Mouse (Mus musculus) c-Kit-positive CD71-positive TER-119-positive erythroid progenitor cells, embryonic 14.5 days (primary cell): ENCODE data around the gene Ddit4l.
"Not testable (repeated sequence)": the region's sequence is repeated elsewhere in the genome, so short reads cannot be mapped to it uniquely, and the experiment has no call there.

Source experiments
- DNase-seq: peaks from one replicate; pipeline ENCODE4 v3.0.0-alpha.2; 2013; ENCODE audit warnings: low spot score

Gene Ddit4l

GRCm38 (mm10) chr3:137621312-137621711 lies at the start of gene Ddit4l:
TSS of gene Ddit4l (plus strand) at chr3:137621612.
- DNase-seq: not testable (repeated sequence)

- no peak for DNase-seq
These were observed 45.3 kb upstream of the Ddit4l start for GRCm38 (mm10) chr3:137576146-137576545.

GRCm38 (mm10) chr3:137586376-137586969 lies 34.9 kb upstream of the Ddit4l start:
- no peak for DNase-seq

DNA sequence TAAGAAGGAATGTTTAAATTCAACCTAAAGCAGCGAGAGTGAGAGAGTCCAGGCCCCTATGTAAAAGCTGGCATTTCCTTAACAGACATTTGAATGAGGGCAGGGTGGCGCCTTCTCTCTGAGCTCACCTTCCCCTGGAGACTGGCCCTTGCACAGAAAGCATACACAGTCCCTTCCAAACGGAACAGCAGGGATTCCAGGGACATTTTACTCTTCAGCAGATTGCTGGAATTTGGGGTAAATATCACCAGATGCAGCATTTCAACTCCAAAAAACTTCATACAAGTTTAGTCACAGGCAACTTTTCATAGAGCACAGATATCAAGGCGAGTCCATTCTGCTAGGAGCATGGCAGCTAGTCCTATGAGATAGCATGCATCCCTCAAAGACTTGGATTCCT lies 31.6 kb upstream of the Ddit4l start:
- no peak for DNase-seq

- no peak for DNase-seq
These were observed 27.0 kb upstream of the Ddit4l start for GRCm38 (mm10) chr3:137594332-137594905.

DNA sequence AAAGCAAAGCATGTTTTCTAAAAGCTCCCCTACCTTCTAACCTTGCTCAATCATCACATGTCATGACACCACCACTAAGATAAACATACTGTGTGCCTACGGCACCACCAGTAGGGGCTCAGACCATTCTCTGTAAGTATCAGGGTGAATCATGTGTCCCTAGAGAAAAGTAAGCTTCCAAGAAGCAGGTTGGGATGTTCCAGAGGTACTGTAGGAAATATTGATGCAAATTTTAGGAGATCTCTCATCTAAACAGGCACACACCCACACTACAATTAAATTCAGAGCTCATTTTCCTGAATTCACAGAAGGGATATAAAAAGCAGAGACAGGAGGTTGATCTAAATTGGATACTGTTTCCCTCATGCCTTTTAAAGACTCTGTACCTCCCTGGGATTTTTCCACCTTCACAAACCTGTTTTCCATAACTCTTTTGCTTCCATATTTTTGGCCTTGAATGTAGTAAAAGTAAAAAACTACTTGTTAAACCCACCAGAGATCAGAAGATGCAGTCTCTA lies 12.4 kb upstream of the Ddit4l start:
- DNase-seq: no peak

DNA sequence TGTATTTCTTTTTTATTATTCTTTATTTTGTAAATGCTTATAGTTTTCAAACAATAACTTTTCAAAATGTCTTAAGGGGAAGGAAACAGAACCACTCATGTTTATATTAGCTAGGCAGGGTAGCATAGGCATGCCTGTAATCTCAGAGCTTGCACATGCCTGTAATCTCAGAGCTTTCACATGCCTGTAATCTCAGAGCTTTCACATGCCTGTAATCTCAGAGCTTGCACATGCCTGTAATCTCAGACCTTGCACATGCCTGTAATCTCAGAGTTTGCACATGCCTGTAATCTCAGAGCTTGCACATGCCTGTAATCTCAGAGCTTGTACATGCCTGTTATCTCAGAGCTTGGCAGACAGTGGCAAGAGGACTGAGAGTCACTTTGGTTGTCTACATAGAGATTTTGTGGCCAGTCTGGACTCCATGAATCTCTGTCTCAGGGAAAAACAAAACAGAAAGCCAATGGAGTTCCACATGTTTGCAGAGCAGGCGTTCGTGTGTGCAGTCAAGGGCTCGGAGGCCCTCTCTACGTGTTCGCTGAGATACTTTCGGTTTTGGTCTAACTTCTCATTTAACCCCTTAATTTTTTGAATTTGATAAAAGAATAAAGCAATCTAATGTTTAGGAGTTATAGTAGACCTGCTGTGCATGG lies 10.8 kb upstream of the Ddit4l start:
- no peak for DNase-seq

DNA sequence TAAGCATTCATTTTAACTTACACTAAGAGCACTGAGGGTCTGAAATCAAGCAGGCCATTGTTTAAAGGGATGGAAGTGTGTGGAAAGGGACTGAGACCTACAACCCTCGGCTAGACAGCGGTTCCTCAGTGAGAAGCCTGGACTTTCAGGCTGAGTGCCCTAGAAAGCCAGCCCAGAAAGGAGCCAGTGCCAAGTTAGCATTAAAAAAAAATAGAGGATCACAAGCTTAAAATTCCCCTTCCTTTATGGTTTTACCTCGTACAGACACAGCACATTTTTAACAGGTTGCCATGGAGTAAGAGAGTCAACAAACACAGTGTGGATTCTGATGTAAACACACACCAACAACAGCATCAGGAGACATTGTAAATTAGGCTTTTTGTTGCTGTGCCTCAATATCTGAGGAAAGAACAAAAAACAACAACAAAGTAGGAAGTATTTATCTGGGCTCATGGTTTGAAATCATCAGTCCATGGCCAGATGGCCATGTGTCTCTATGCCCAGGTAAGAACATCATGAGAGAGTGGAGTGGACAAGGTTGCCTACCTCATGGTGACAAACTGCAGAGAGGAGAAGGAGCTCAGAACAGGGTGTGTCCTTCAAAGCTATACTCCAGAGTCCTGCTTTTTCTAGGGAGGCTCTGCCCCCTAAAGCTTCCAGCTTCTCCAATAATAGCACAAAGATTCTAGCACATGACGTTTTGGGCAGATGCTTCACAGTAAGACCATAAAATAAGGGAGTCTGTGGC lies 10.1 kb upstream of the Ddit4l start:
- DNase-seq: no peak

DNA sequence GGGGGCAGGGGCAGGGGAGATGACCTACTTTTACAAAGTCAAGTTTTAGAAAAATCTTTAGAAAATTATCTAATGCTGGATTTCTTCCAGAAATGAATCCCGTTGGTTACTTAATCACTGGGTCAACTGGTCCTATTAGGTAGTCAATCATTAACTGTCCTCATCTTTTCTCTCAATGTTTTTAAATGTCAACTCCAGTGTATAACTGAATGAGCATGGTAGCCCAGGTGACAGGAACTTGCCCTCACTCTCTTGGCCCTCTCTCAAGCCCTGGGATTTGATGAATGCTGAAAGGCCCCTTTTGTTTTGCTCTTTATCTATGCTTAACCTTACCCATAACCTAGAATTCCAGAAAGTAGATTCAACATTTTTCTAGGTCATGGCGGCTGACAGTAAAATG lies 9.4 kb upstream of the Ddit4l start:
- DNase-seq: no peak

DNA sequence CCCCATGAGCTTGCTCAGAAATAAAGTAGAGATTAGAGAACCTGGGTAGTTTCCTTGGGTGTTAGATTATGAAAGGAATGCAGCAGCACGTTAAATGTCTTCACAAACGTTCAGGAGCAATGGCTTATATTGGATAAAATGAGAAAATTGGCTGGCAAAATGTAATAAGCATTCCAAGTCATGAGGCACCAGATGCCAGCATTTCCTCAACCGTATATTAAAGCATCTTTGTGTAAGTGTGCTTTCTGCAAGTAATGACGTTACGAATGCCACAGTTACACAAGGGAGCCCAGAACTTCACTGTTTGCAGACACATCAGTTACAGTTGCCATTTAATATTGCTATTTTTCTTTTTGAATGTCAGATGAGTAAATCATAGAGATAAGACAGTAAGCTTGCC lies 872 bp upstream of the Ddit4l start:
- no peak for DNase-seq

- DNase-seq: no peak
These were observed 679 bp downstream of the Ddit4l start for GRCm38 (mm10) chr3:137622091-137622490.

DNA sequence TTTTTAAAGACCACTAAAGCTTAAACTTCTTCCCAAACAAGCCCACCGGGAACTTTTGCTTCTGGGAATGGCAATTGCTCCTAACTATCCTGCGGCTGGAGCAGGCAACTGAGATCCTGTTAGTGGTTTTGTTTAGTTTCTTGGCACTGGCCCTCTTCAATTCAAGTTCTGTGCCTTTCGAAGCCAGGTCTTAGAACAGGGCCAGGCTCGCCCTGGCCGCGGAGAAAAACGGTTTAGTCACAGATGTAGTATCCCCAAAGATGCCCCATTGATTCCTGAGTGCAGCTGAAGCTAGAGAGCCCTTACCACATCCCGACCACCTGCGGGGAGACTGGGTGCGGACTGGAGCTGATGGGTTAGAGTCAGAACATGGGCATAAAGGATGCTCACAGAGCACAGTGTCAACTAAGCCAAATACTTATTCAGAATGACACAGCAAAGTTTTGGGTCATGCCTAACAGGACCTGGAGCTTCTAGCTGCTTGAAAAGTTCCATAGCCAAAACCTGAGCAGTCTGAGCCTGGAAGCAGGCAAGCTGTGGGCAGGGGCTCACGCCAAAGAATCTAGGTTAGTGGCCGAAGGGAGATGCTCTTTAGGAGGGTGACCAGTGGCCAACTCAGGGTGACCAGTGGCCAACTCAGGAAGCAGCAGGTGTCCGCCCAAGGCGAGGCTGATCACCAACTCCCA lies 1.6 kb downstream of the Ddit4l start:
- DNase-seq: no peak

GRCm38 (mm10) chr3:137623581-137624362 lies 2.4 kb downstream of the Ddit4l start:
- peak; percentile 2 for DNase-seq

- no peak for DNase-seq
These were observed 3.6 kb downstream of the Ddit4l start for GRCm38 (mm10) chr3:137625054-137625453.

GRCm38 (mm10) chr3:137633726-137634125 lies 12.3 kb downstream of the Ddit4l start:
- no peak for DNase-seq

GRCm38 (mm10) chr3:137636571-137636970 lies 15.2 kb downstream of the Ddit4l start:
- DNase-seq: no peak

DNA sequence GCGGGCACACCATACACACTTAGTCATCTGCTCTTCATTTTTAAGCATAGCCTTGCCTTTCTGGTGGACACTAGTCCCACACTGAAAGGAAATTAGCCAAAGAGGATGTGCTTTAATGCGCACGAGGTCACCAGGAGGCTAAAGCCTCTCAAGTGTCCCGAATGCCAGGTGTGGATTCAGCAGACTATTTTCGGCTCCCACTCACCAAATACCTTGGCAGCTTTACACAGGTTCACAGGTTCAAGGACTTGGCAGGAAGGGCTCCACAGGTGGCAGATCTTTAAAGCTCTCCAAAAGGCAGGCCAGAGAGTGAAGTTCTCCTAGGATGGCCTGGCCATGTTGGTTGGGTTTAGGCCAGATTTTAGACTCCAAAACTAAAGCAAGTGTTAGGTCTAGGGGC lies 19.8 kb downstream of the Ddit4l start:
- no peak for DNase-seq

GRCm38 (mm10) chr3:137642137-137642536 lies 20.7 kb downstream of the Ddit4l start:
- no peak for DNase-seq

DNA sequence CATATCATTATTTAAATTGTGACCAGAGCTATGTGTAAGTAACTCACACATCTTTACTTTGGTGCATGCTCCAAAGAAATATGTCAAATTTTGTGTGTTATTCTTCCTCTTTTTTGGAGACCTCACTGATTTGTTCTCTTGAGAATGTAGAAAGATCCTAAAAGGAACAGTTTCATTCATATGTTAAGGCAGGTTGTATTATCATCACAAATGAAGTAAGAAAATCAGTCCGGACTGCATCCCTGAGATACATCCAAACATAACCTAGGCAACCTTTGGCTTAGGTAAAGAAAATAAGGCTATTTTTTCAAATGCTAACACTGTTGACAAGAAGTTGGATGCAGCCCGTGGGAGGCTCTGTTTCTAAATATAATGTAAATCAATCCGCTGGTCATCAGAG lies 21.2 kb downstream of the Ddit4l start:
- no peak for DNase-seq

DNA sequence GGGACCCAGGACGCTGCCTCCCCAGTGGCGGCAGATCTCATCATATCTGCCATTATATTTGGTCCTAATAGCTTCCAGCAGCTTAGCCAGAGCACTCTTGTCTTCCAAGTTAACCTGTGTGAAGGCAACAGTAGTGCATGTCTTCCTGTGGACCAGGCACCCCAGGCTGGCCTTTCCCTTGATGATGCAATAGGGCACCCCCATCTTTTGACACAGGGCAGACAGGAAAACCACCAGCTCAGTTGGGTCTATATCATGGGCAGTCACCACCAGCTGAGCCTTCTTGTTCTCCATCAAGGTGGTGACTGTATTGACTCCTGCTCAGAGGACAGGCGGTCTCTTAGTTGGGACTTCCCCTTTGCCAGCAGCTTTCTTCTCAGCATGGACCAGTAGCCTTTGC lies 22.7 kb downstream of the Ddit4l start:
- DNase-seq: no peak

- no peak for DNase-seq
These were observed 23.5 kb downstream of the Ddit4l start for GRCm38 (mm10) chr3:137644947-137645346.
